In genomic region chr9:48723511-48724304, GRCm38 (mm10) we compare ENCODE assay signal across 8 mouse cellular contexts.
A peak's percentile ranks its signal among the peaks of the same experiment; 100 is the strongest.
DNase-seq lines count a peak whose midpoint lies in the region; TF ChIP-seq lines count a peak whose summit lies in the region.

No protein-coding gene starts in this region.

- no peaks in the 10 kb centered on the region for H3K36me3 ChIP-seq in kidney, adult 2 months (ENCODE audit: control insufficient read depth, insufficient read depth, low read length)
- peaks cover 28% of the 10 kb centered on the region for H3K36me3 ChIP-seq in midbrain, embryonic 10.5 days

- H3K4me1 ChIP-seq in kidney, adult 2 months (ENCODE audit: control insufficient read depth, insufficient read depth, low read length): peaks cover 17% of the 10 kb centered on the region
- peaks cover 28% of the 10 kb centered on the region for H3K4me1 ChIP-seq in cortical plate, adult 2 months (ENCODE audit: control insufficient read depth, insufficient read depth, low read length)
- H3K4me1 ChIP-seq in midbrain, embryonic 10.5 days: peaks cover 58% of the 10 kb centered on the region

- 28% methylated on average over 10 of the region's 10 CpGs for WGBS in kidney, adult 2 months
- WGBS in midbrain, embryonic 10.5 days: 76% methylated on average over 10 of the region's 10 CpGs

- TF ChIP-seq POLR2A in kidney, adult 2 months (IDR thresholded peaks at IDR 0.05; ENCODE audit: low read depth, low read length): no peak
- TF ChIP-seq POLR2A in cortical plate, adult 2 months (IDR thresholded peaks at IDR 0.05; ENCODE audit: extremely low read depth, insufficient read depth, low read length): 0 out of 2 replicates have a peak, but pooled peaks have one; percentile 38

- H3K9me3 ChIP-seq in midbrain, embryonic 10.5 days (replicated peaks): no peaks in the 10 kb centered on the region

- DNase-seq in kidney, adult 2 months: peak; percentile 93
- DNase-seq in kidney, postnatal 10 days: no peak
- DNase-seq in heart, postnatal 14 days: peak; percentile 80 to 86
- DNase-seq in left cerebral cortex, postnatal 10 days (ENCODE audit: extremely low spot score in 1 of 2, low spot score in 2 of 2): peak; percentile 49 to 70
- DNase-seq in midbrain, embryonic 10.5 days (ENCODE audit: low spot score): no peak
- no peak for DNase-seq in spleen, postnatal 10 days (ENCODE audit: low spot score in 2 of 2)
- no peak for DNase-seq in Muller cell, postnatal 12 days (ENCODE audit: inconsistent ontology term)

- TF ChIP-seq CTCF in kidney, adult 2 months (conservative IDR thresholded peaks at IDR 0.05; ENCODE audit: insufficient read depth, insufficient read length, low read depth, low read length): no peak
- TF ChIP-seq CTCF in cortical plate, adult 2 months (IDR thresholded peaks at IDR 0.05; ENCODE audit: extremely low read depth, insufficient read depth, low read length): no peak

- intact Hi-C loops in heart, postnatal 14 days (cut with DNase I): loop anchor here (1.0 to 5.0 kb wide), 3 partner anchors 14 to 114 kb away; partner anchors contain the start of gene Zbtb16
- intact Hi-C loops in left cerebral cortex, postnatal 10 days (cut with DNase I): no loop called here

- H3K27me3 ChIP-seq in kidney, adult 2 months (replicated peaks; ENCODE audit: control insufficient read depth, insufficient read depth, low read length): no peaks in the 10 kb centered on the region
- no peaks in the 10 kb centered on the region for H3K27me3 ChIP-seq in midbrain, embryonic 10.5 days (ENCODE audit: low read depth, poor library complexity, severe bottlenecking)

- no peak overlapping the region for H3K4me3 ChIP-seq in kidney, adult 2 months (ENCODE audit: insufficient read depth, low read depth, low read length)
- no peak overlapping the region for H3K4me3 ChIP-seq in cortical plate, adult 2 months (ENCODE audit: insufficient read depth, low read length)
- H3K4me3 ChIP-seq in midbrain, embryonic 10.5 days: no peak overlapping the region

- H3K27ac ChIP-seq in kidney, adult 2 months (ENCODE audit: insufficient read depth, low read depth, low read length): peak overlapping the region; percentile 82
- peak overlapping the region; percentile 94 for H3K27ac ChIP-seq in cortical plate, adult 2 months (ENCODE audit: insufficient read depth, low read length)
- H3K27ac ChIP-seq in midbrain, embryonic 10.5 days (replicated peaks): peak overlapping the region; percentile 68

Comparison
In these comparisons a context has a peak if more than half of its experiments do, and no peak if none do; other contexts are left out.
1. DNase-seq: peak in kidney, adult 2 months (single experiment), heart, postnatal 14 days (2 of 2) and left cerebral cortex, postnatal 10 days (2 of 2); none in kidney, postnatal 10 days (single experiment), midbrain, embryonic 10.5 days (single experiment), spleen, postnatal 10 days (0 of 2) and Muller cell, postnatal 12 days (single experiment).
2. Peak in every context shown above with its lines, with median percentiles within 50 percentile points of each other: H3K27ac ChIP-seq.